Mouse (Mus musculus) midbrain, postnatal 0 days (tissue): ENCODE data around the gene Prkd2. TPM values are rescaled to one million over a fixed set of nuclear protein-coding genes. Genes with fewer than 3 reads are reported as not detected.

Experiments used
- ATAC-seq: fragments of 200-750 bp; cut with Nextera tagmentation; 2 replicates; pipeline ENCODE4 v1.8.0; 2017; ENCODE audit warnings: moderate number of reproducible peaks, mild to moderate bottlenecking, moderate TSS enrichment, moderate library complexity; ENCODE audit not compliant: low FRiP score
- DNase-seq: peaks from one replicate; pipeline ENCODE4 v3.0.0-alpha.2; 2015; ENCODE audit warnings: low spot score
- H3K27ac ChIP-seq: fragments of 300-500 bp; sonication (generic); 2 replicates; pipeline ENCODE4 v1.5.1; 2014; ENCODE audit warnings: low read depth, mild to moderate bottlenecking, low read length, mixed read lengths
- H3K27me3 ChIP-seq: fragments of 300-500 bp; sonication (generic); 2 replicates; pipeline ENCODE4 v1.6.1; 2014; ENCODE audit warnings: low read length, control low read depth, mixed read lengths; ENCODE audit not compliant: insufficient read depth
- H3K36me3 ChIP-seq: fragments of 300-500 bp; sonication (generic); 2 replicates; pipeline ENCODE4 v1.6.1; 2014; ENCODE audit warnings: low read length, control low read depth, mixed read lengths; ENCODE audit not compliant: insufficient read depth
- H3K4me1 ChIP-seq: fragments of 300-500 bp; sonication (generic); 2 replicates; pipeline ENCODE4 v1.6.1; 2014; ENCODE audit warnings: mild to moderate bottlenecking, control low read depth, antibody characterized with exemption, low read length, mixed read lengths; ENCODE audit not compliant: insufficient read depth
- H3K4me2 ChIP-seq: fragments of 300-500 bp; sonication (generic); 2 replicates; pipeline ENCODE4 v1.6.1; 2014; ENCODE audit warnings: low read depth, mild to moderate bottlenecking, low read length, mixed read lengths; ENCODE audit not compliant: poor library complexity, severe bottlenecking
- H3K4me3 ChIP-seq: fragments of 300-500 bp; sonication (generic); 2 replicates; pipeline ENCODE4 v1.5.1; 2014; ENCODE audit warnings: low read depth, mild to moderate bottlenecking, low read length, moderate library complexity
- H3K9ac ChIP-seq: fragments of 300-500 bp; sonication (generic); replicated peaks from 2 replicates; pipeline ENCODE4 v1.6.1; 2014; ENCODE audit warnings: mild to moderate bottlenecking, low read length, moderate library complexity, mixed read lengths; ENCODE audit not compliant: poor library complexity, severe bottlenecking
- H3K9me3 ChIP-seq: fragments of 300-500 bp; sonication (generic); 2 replicates; pipeline ENCODE4 v1.6.1; 2016; ENCODE audit warnings: low read length, control low read depth
- CTCF ChIP-seq: IDR thresholded peaks from 2 replicates; pipeline ENCODE4 v1.5.1; 2016; ENCODE audit warnings: antibody characterized with exemption, mild to moderate bottlenecking
- WGBS: fragments of 180-500 bp; shearing (Covaris S2); extraction: QIAGEN DNeasy Blood & Tissue Kit; methylation state at CpG from one replicate; pipeline ENCODE4 v1.1.7; 2014; 5-methylcytosine and 5-hydroxymethylcytosine counted together
- polyA plus RNA-seq: library from polyadenylated mRNA; unstranded; fragments of >200 nt; fragmentation: Nextera tagmentation; extraction: Ambion mirVana; gene quantifications from 2 replicates; pipeline ENCODE4 v1.2.1, GENCODE M21; 2015
- total RNA-seq: library from RNA; depleted of rRNA; stranded (reverse); fragments of >200 nt; gene quantifications from 2 replicates; pipeline ENCODE4 v1.2.3, GENCODE M21; 2014

Gene Prkd2
- total and polyA plus RNA-seq, 2 experiments from 2014 or later, result 3.2 to 3.9 TPM

DNA sequence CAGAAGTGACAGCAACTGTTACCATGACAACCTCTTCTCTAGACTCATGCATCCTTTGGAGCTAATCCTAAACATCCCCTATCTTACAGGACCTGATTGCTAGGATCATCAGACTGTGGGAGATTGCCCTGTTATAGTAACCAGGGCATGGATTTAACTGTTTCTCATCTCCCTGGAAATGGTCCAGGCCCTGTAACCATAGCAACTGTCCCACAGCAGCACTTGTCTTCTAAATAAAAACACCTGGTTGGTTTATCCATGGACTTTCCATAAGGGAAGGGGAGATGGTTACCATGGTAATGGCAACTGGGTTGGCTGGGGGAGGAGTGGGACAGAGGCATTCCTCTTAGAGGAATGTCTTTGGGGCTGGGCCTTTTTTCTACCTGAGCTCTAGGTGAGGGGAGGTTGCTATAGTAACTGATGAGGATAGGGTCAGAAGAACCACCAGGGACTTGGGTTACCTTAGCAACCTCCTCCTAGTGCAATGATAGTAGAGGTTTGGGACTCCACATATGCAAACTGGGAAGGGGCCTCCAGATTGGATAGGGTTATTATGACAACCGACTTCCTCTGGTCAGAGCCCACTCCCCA lies 27.3 kb upstream of the Prkd2 start, which contains the start of gene Strn4:
Gene Strn4 (plus strand): TSS at position 539 of the 591 bp plus-strand sequence.
- TF ChIP-seq CTCF, result no peak
- ATAC-seq, result peak; percentile 81
- peaks cover 44% of the 10 kb centered on the region for H3K4me1 ChIP-seq

DNA sequence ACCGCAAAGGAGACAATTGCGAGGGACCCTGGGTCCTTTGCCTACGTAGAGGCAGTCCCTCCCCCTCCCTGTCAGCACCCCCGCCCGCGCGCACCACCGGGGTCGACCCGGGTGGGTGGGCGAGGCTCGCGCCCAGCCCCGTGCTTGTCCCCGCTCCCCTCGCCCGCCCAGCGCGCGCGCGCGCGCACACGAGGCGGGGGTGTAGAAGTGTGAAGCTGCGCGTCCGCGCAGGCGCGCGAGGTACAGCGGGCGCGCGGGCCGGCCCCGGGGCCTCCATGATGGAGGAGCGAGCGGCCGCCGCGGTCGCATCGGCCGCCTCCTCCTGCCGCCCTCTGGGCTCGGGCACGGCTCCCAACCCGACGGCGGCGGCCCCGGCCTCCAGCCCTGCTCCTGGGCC lies 26.6 kb upstream of the Prkd2 start:
- Histone ChIP-seq H3K36me3 (no peaks in the 10 kb centered on the region), H3K9ac (peak overlapping the region; percentile 75), H3K27ac (peak overlapping the region; percentile 94), H3K4me3 (peak overlapping the region; percentile 69), H3K9me3 (no peaks in the 10 kb centered on the region), H3K27me3 (no peaks in the 10 kb centered on the region), H3K4me2 (peak overlapping the region; percentile 94), H3K4me1 (peaks cover 46% of the 10 kb centered on the region)
- 3% methylated on average over 29 of the region's 55 CpGs for WGBS
- peak; percentile 79 for ATAC-seq
- peak; percentile 93 for DNase-seq
- no peak for TF ChIP-seq CTCF

More for the DNA sequence above, 27.3 kb upstream of the Prkd2 start, which contains the start of gene Strn4:
- WGBS, result 0% methylated on average over 1 of the region's 1 CpGs
- H3K9me3 ChIP-seq, result no peaks in the 10 kb centered on the region
- no peaks in the 10 kb centered on the region for H3K36me3 ChIP-seq
- no peaks in the 10 kb centered on the region for H3K27me3 ChIP-seq
- DNase-seq, result peak; percentile 93
- H3K9ac ChIP-seq, result peak within 1 kb of the TSS; percentile 75
- peak within 1 kb of the TSS; percentile 69 for H3K4me3 ChIP-seq
- peak within 1 kb of the TSS; percentile 94 for H3K27ac ChIP-seq
- H3K4me2 ChIP-seq, result peak within 1 kb of the TSS; percentile 94

DNA sequence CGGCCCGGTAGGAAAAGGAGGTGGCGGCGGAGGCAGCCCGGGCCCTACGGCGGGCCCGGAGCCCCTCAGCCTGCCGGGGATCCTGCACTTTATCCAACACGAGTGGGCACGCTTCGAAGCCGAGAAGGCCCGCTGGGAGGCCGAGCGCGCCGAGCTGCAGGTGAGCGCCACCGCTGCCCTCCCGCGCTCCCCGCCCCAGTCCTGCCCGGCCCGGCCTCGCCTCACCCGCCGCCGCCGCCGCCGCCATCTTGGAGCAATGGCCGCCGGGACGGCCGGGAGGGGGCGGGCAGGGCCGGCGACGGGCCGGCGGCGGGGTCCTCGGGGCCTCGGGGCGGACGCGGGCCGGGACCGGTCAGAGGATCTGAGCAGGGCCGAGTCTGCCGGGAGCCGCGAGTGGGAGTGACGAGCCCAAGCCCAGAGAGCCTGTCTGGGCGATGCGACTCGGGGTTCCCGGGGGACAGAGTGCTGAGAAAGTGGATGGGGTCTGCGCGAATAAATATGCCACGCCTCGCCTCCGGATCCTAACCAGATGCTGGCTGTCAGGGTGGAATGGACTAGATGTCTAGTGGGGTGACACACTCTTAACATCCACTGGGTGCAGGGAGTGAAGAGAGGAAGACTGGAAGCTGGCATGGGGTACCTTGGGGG lies 26.1 kb upstream of the Prkd2 start, which contains the start of gene Fkrp:
Gene Fkrp (minus strand): TSS at position 258 of the 648 bp plus-strand sequence.
- peak; percentile 56 for DNase-seq
- Histone ChIP-seq H3K27me3 (no peaks in the 10 kb centered on the region), H3K9me3 (no peaks in the 10 kb centered on the region), H3K27ac (peak within 1 kb of the TSS; percentile 94), H3K4me3 (peak within 1 kb of the TSS; percentile 69), H3K4me2 (peak within 1 kb of the TSS; percentile 94), H3K36me3 (no peaks in the 10 kb centered on the region), H3K4me1 (peaks cover 46% of the 10 kb centered on the region), H3K9ac (peak within 1 kb of the TSS; percentile 75)
- WGBS, result 1% methylated on average over 33 of the region's 64 CpGs
- TF ChIP-seq CTCF, result no peak
- ATAC-seq, result peak; percentile 36

DNA sequence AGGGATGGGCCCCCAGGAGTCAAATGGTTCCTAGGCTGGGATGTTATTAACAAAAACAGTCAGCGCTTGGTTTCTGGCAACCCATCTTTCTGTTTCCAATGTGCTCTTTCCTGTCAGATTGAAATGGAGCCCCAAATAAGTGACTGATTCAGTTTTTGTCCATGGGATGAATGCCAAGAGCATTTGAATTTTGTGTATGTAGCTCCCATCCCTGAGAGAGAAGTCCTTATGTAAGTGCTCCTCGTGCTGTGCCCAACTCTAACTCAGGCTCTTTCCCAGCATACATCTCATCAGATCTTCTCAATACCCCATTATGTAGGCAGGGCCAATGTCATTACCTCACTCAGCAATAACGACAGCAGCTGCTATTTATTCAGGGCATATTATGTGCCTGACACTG lies 25.0 kb upstream of the Prkd2 start:
- H3K4me3 ChIP-seq, result peak overlapping the region; percentile 69
- peak overlapping the region; percentile 75 for H3K9ac ChIP-seq
- ATAC-seq (no peak), DNase-seq (peak; percentile 10)
- no peaks in the 10 kb centered on the region for H3K27me3 ChIP-seq
- peak overlapping the region; percentile 94 for H3K27ac ChIP-seq
- peak overlapping the region; percentile 94 for H3K4me2 ChIP-seq
- WGBS, result 35% methylated on average over 3 of the region's 3 CpGs
- H3K36me3 ChIP-seq, result no peaks in the 10 kb centered on the region
- no peaks in the 10 kb centered on the region for H3K9me3 ChIP-seq
- H3K4me1 ChIP-seq, result peaks cover 38% of the 10 kb centered on the region
- no peak for TF ChIP-seq CTCF

DNA sequence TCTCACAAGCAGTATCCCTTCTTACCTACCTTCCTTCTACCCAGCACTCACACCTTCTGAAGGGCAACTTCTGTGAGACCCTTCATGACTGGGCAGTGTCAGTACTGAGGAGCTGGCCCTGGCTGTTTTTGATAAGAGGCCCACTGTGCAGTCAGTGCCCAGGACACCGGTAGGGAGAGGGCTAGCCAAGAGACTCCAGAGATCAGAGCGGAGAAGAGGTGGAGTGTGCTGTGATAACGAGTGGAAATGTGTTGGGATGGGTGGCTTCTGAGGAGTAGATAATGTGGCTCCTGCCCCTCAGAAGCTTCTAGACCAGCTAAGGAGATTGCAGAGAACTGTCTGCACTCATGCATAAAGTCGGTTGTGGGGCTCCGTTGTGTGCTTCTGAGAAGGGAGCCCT lies 22.9 kb upstream of the Prkd2 start:
- ATAC-seq, result no peak
- 74% methylated on average over 5 of the region's 5 CpGs for WGBS
- peaks cover 14% of the 10 kb centered on the region for H3K36me3 ChIP-seq
- DNase-seq, result no peak
- H3K27me3 ChIP-seq, result no peaks in the 10 kb centered on the region
- no peaks in the 10 kb centered on the region for H3K9me3 ChIP-seq
- TF ChIP-seq CTCF, result no peak
- H3K4me3 ChIP-seq, result no peak overlapping the region
- no peak overlapping the region; the same call in 1 of the 2 replicates for H3K9ac ChIP-seq
- no peak overlapping the region for H3K27ac ChIP-seq
- peak overlapping the region; percentile 94; the same call in 1 of the 2 replicates for H3K4me2 ChIP-seq
- H3K4me1 ChIP-seq, result peaks cover 27% of the 10 kb centered on the region

DNA sequence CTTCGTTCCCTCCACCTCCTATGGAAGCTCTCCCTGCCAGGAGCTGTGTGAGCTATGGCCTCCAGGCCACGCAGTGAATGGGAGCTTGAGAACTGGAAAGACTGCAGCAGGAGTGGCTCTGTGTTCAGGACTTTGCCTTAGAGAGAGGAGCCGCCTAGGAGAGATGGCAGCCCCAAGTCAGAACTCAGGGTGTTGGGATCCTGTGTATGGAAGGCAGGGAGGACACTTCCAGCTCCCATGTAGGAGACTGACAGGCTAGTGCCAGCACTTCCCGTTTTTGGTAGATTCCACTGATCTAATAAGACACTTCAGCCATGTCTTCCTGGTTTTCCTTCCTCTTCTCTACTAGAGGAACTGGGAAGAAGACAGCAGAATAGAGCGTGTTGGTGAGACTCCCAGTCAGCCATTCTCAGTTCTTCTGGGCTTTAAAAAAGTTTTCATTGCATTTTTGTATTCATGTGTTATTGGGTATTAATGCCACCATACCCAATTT lies 22.4 kb upstream of the Prkd2 start:
- peak overlapping the region; percentile 94; the same call in 1 of the 2 replicates for H3K4me2 ChIP-seq
- 68% methylated on average over 5 of the region's 5 CpGs for WGBS
- H3K36me3 ChIP-seq, result peaks cover 19% of the 10 kb centered on the region
- no peaks in the 10 kb centered on the region for H3K27me3 ChIP-seq
- H3K9me3 ChIP-seq, result no peaks in the 10 kb centered on the region
- no peak overlapping the region for H3K9ac ChIP-seq
- DNase-seq, result no peak
- no peak for ATAC-seq
- no peak overlapping the region for H3K4me3 ChIP-seq
- TF ChIP-seq CTCF, result no peak
- H3K27ac ChIP-seq, result no peak overlapping the region
- H3K4me1 ChIP-seq, result peaks cover 27% of the 10 kb centered on the region
